Mouse (Mus musculus) E14TG2a.4 (cell line): Measurements from ENCODE around the gene Zic2.

Experiments used
- CTCF ChIP-seq: conservative IDR thresholded peaks from 2 replicates; pipeline ENCODE4 v1.5.1; 2014; ENCODE audit warnings: low read length
- NANOG ChIP-seq: IDR thresholded peaks from 2 replicates; pipeline ENCODE4 v1.6.1; 2014; ENCODE audit warnings: borderline replicate concordance, low read length, mixed read lengths
- POU5F1 ChIP-seq: IDR thresholded peaks from 2 replicates; pipeline ENCODE4 v1.6.1; 2014; ENCODE audit warnings: low read length, borderline replicate concordance

DNA sequence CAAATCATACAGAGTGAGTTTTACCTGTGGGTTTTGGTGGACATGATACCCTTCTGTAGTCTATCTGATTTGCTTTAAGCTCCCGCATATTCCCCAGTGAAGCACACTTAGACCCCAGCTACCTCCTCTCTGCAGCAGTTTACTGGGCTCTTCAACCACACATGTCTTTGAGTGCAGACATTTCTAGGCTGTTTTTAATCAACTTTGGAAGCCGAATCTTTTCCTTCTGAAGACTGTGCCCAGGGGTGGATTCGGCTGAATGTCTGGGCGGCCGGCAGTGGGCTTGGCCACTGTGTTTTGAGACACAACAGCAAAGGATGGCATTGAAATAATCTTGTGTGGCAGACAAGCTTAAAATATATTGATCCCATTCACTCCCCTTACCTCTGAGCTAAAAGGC, 12.1 kb downstream of the Zic2 start:
- TF ChIP-seq CTCF (no peak), POU5F1 (no peak), NANOG (no peak)
